Mouse (Mus musculus) left cerebral cortex, adult 11 months (tissue): ENCODE measurements around the gene Col6a6.
A peak's percentile ranks its signal among the peaks of the same experiment; 100 is the strongest.
"Not testable (repeated sequence)": the region's sequence is repeated elsewhere in the genome, so short reads cannot be mapped to it uniquely, and the experiment has no call there.

Source experiments
- DNase-seq: peaks from one replicate; pipeline ENCODE4 v3.0.0; 2022; ENCODE audit warnings: low spot score

The Col6a6 gene

GRCm38 (mm10) chr9:105665269-105665668 is 162.7 kb downstream of the Col6a6 start:
- DNase-seq = no peak

GRCm38 (mm10) chr9:105659877-105660276 is 168.1 kb downstream of the Col6a6 start:
- peak; percentile 40 for DNase-seq

DNA sequence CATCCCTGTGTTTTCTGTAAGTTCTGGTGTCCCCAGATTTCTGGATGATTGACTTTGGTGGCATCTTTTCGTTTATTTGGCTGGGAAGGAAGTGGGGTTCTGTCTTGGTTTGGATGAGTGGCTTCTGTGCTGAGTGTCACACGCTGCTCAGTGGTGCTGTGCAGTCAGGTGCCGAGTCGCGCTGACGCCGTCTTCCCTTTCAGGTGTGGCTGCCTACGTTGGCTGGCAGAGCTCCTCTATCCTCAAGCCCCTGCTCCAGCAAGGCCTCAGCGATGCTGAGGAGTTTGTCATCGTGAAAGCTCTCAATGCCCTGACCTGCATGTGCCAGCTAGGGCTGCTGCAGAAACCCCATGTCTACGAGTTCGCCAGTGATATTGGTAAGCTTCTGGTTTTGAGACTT is 169.7 kb downstream of the Col6a6 start:
- no peak for DNase-seq

GRCm38 (mm10) chr9:105656189-105656588 is 171.8 kb downstream of the Col6a6 start:
- no peak for DNase-seq

DNA sequence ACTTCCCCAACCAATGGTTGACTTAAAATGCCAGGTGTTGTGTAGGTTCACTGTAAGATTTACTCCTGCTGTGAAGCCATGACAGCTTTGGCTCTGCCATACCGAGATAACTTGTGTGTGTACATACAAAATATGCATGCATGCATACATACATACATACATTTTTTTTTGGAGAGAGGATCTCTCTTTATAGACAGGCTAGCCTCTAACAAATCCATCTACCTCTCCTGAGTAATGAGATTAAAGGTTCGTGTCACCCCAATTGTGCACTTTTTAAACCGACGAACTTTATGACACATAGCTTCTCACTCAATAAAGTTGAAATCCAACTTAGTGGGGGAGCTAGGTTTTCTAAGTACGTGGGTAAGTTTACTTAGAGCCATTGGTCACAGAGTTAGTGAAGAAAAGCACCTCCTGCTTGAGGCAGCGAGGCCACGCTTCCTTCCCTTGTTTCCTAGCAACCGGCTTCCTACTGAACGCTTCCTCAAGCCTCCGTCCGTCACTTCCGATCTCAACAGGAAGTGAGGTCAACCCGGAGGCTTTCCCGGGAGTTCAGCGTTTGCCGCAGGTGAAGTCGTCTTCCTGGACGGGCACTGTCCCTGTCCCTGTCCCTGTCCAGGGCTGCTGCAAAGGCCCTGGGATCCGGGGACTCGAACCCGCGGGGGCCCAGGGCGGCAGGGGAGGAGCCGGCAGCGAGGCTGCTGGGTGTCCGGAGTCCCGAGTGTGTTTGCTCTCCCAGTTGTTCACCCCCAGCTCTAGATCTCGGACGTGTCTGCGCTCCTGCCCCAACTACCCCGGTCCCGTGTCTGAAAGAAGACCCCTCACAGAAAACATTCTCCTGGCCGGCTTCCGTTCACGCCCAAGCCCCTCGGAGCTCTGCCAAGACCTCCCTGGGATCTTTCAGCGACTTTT is 185.2 kb downstream of the Col6a6 start, which contains the start of gene Pik3r4:
Pik3r4 (plus strand) TSS at position 519 of the 912 bp plus-strand sequence.
- peak; percentile 86 for DNase-seq

- DNase-seq = not testable (repeated sequence)
Measured at GRCm38 (mm10) chr9:105641377-105641776, 186.6 kb downstream of the Col6a6 start.
